Mouse (Mus musculus) kidney, adult 2 months (tissue): Measurements from ENCODE around the gene Fam217a. TPM values are rescaled to one million over a fixed set of nuclear protein-coding genes. Genes with fewer than 3 reads are reported as not detected.
A peak's percentile ranks its signal among the peaks of the same experiment; 100 is the strongest.
"Not testable (repeated sequence)": the region's sequence is repeated elsewhere in the genome, so short reads cannot be mapped to it uniquely, and the experiment has no call there.

Source experiments
- DNase-seq: peaks from one replicate; pipeline ENCODE4 v3.0.0; 2021
- H3K27ac ChIP-seq: fragments of 200-500 bp; 2 replicates; pipeline ENCODE4 v1.5.1; 2012; ENCODE audit warnings: low read depth, low read length, control low read depth, inconsistent platforms; ENCODE audit not compliant: insufficient read depth
- H3K27me3 ChIP-seq: fragments of 200-500 bp; replicated peaks from 2 replicates; pipeline ENCODE4 v1.6.1; 2012; ENCODE audit warnings: mild to moderate bottlenecking, moderate library complexity, low read length, inconsistent platforms; ENCODE audit not compliant: control insufficient read depth, insufficient read depth
- H3K36me3 ChIP-seq: fragments of 200-500 bp; 2 replicates; pipeline ENCODE4 v1.6.1; 2012; ENCODE audit warnings: mild to moderate bottlenecking, moderate library complexity, low read length, inconsistent platforms; ENCODE audit not compliant: control insufficient read depth, insufficient read depth
- H3K4me1 ChIP-seq: fragments of 200-500 bp; 2 replicates; pipeline ENCODE4 v1.6.1; 2011; ENCODE audit warnings: low read length; ENCODE audit not compliant: control insufficient read depth, insufficient read depth
- H3K4me3 ChIP-seq: fragments of 200-500 bp; 2 replicates; pipeline ENCODE4 v1.5.1; 2011; ENCODE audit warnings: mild to moderate bottlenecking, low read depth, low read length, control low read depth; ENCODE audit not compliant: insufficient read depth
- CTCF ChIP-seq: fragments of 200-500 bp; conservative IDR thresholded peaks from 2 replicates; pipeline ENCODE4 v1.5.1; 2011; ENCODE audit warnings: low read depth, mild to moderate bottlenecking, control low read depth, low read length, moderate library complexity, mixed read lengths; ENCODE audit not compliant: insufficient read depth, insufficient read length
- POLR2A ChIP-seq: fragments of 200-500 bp; IDR thresholded peaks from one replicate; pipeline ENCODE4 v1.6.1; 2011; ENCODE audit warnings: low read depth, low read length, control low read depth
- WGBS: fragments of 180-500 bp; shearing (Covaris S2); methylation state at CpG from one replicate; pipeline ENCODE4 v1.1.7; 2018; 5-methylcytosine and 5-hydroxymethylcytosine counted together
- polyA plus RNA-seq: library from polyadenylated mRNA; depleted of rRNA; stranded (reverse); fragments of >200 nt; gene quantifications from 2 replicates; pipeline ENCODE4 v1.2.3, GENCODE M21; 2012

Fam217a gene
- polyA plus RNA-seq, 1 experiment, result 2.0 TPM

- TF ChIP-seq CTCF (no peak), POLR2A (peak; percentile 11)
Measured at GRCm38 (mm10) chr13:34963511-34964397, 39.6 kb upstream of the Fam217a start, which contains the start of gene Eci3. TSS of gene Eci3 (minus strand) at chr13:34963810.

GRCm38 (mm10) chr13:34960996-34961770 is 37.1 kb upstream of the Fam217a start:
- Histone ChIP-seq H3K27ac (peak overlapping the region; percentile 9; the same call in 1 of the 2 replicates), H3K36me3 (no peaks in the 10 kb centered on the region; the same call in 1 of the 2 replicates), H3K4me3 (no peak overlapping the region), H3K4me1 (peaks cover 7% of the 10 kb centered on the region; the same call in 1 of the 2 replicates), H3K27me3 (no peaks in the 10 kb centered on the region)
- DNase-seq, result peak; percentile 87
- 73% methylated on average over 4 of the region's 4 CpGs for WGBS
- TF ChIP-seq CTCF (no peak), POLR2A (no peak)

More at GRCm38 (mm10) chr13:34963511-34964397, 39.6 kb upstream of the Fam217a start, which contains the start of gene Eci3:
- H3K27ac ChIP-seq, result peak within 1 kb of the TSS; percentile 92
- 5% methylated on average over 32 of the region's 32 CpGs for WGBS
- peak within 1 kb of the TSS; percentile 43 for H3K4me3 ChIP-seq
- peaks cover 7% of the 10 kb centered on the region; the same call in 1 of the 2 replicates for H3K4me1 ChIP-seq
- DNase-seq, result peak; percentile 96
- H3K27me3 ChIP-seq, result no peaks in the 10 kb centered on the region
- no peaks in the 10 kb centered on the region for H3K36me3 ChIP-seq

- H3K27ac ChIP-seq, H3K27me3 ChIP-seq, H3K4me1 ChIP-seq, H3K36me3 ChIP-seq, H3K4me3 ChIP-seq: not testable (repeated sequence)
- peak; percentile 32 for DNase-seq
- 54% methylated on average over 3 of the region's 3 CpGs for WGBS
Measured at GRCm38 (mm10) chr13:34958158-34958557, 34.0 kb upstream of the Fam217a start.

DNA sequence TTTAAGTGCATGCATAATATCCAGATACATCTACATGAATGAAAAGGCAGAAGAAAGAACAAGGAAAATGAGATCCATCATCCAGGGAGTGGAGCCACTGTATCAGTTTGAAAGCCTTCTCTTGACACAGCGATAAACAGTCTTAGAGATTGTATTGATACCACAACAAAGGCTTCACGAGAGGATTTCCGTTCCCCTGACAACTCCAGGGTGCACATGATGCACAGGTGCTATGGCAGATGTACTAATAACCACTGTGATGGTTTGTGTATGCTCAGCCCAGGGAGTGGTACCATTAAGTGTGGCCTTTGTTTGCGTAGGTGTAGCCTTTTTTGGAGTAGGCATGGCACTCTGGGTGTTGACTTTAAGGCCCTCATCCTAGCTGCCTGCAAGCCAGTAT is 32.8 kb upstream of the Fam217a start:
- Histone ChIP-seq H3K27ac (no peak overlapping the region), H3K27me3 (no peaks in the 10 kb centered on the region), H3K4me3 (no peak overlapping the region), H3K4me1 (peaks cover 2% of the 10 kb centered on the region; the same call in 1 of the 2 replicates), H3K36me3 (no peaks in the 10 kb centered on the region; the same call in 1 of the 2 replicates)
- TF ChIP-seq POLR2A (no peak), CTCF (no peak)
- no peak for DNase-seq
- 93% methylated on average over 4 of the region's 4 CpGs for WGBS

DNA sequence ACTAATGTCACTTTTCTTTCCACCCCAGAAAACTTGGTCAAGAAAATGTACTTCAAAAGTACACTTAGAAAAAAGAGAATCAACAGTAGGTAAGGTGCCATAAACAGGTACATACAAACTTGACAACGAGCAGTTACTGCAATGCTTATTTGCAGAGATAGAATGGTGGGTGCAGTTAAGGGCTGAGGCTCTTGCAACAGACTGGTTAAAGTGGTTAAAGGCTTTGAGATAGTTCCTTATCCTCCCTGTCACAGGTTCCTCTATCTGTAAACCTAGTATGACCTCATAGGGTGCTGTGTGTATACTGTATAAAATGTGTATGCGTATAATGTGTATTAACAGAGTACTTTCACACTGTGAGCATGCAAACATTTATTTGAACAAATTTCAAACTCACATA is 27.3 kb upstream of the Fam217a start:
- not testable (repeated sequence) for H3K36me3 ChIP-seq, H3K27ac ChIP-seq, H3K4me3 ChIP-seq, H3K4me1 ChIP-seq, DNase-seq, H3K27me3 ChIP-seq
- 93% methylated on average over 2 of the region's 2 CpGs for WGBS

DNA sequence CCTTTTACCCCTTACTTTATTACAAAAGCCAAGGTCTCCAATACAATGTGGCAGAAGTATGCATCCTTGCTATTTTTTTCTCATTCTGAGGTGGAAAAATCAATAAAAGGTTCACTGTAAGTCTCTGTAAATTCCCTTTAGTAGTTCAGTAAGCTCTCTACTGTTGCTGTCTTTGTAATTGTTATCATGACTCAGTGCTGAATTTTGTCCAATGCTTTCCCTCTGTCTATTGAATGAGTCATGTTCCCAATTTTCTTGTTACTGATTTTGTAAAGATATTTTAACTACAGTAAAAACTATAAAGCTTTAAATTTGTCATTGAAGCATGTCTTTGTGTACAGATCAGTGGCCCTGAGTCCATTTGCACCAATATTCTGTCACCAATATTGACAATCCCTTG is 18.3 kb upstream of the Fam217a start:
- DNase-seq, result no peak
- Histone ChIP-seq H3K4me3 (no peak overlapping the region), H3K36me3 (no peaks in the 10 kb centered on the region), H3K4me1 (no peaks in the 10 kb centered on the region), H3K27me3 (no peaks in the 10 kb centered on the region), H3K27ac (no peak overlapping the region)
- TF ChIP-seq CTCF, result no peak
- no peak for TF ChIP-seq POLR2A

DNA sequence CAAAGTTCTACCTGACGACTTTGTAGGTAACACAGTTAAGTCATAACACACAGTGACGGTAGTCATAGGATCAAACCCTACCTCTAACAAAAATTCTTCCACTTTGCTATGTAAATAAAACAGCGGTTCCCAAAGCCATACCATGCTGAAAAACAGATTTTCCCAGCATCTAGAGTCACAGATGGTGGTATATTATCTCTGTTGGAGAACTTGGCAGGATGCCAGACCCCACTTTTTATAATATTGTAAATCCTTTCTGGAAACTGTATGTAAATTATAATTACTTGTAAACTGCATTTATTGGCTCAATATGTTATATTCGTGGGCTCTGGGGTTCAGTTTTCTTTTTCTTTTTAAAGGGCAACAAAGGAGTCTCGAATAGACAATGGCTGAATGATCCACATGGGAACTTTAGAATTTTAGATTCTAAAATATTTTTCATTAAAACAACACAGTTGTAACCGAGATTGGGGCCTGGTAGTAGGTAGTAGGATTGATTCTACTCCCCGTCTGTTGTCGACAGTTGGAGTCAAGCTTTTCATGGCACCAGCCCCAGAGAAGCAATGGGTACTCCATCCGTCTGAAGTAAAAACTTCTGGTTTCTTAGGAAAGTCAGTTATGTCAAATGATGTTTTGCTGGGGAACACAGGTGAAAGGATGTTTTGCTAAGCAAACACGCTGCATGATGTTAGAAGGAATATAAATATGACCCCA is 11.0 kb upstream of the Fam217a start:
- no peak for DNase-seq
- WGBS, result 82% methylated on average over 10 of the region's 10 CpGs
- H3K27me3 ChIP-seq, result no peaks in the 10 kb centered on the region
- no peaks in the 10 kb centered on the region for H3K4me1 ChIP-seq
- no peak overlapping the region for H3K27ac ChIP-seq
- no peaks in the 10 kb centered on the region for H3K36me3 ChIP-seq
- H3K4me3 ChIP-seq, result no peak overlapping the region
- no peak for TF ChIP-seq POLR2A
- no peak for TF ChIP-seq CTCF
